Mouse (Mus musculus): ENCODE data around the gene Tcte2.

Tcte2 gene

GRCm38 (mm10) chr17:13745373-13745772 lies 16.3 kb downstream of the Tcte2 start:
- ATAC-seq (ENCODE audit: low TSS enrichment), result no peak

GRCm38 (mm10) chr17:13744824-13745223 lies 16.8 kb downstream of the Tcte2 start:
- ATAC-seq (ENCODE audit: low TSS enrichment), result no peak

- ATAC-seq (ENCODE audit: low TSS enrichment), result no peak
These were observed 17.4 kb downstream of the Tcte2 start for GRCm38 (mm10) chr17:13744219-13744618.

GRCm38 (mm10) chr17:13743709-13744079 lies 17.9 kb downstream of the Tcte2 start:
- no peak for ATAC-seq (ENCODE audit: low TSS enrichment)

GRCm38 (mm10) chr17:13742941-13743708 lies 18.5 kb downstream of the Tcte2 start:
- 0 out of 2 replicates have a peak, but pooled peaks have one; percentile 65 for ATAC-seq (ENCODE audit: low TSS enrichment)

- ATAC-seq (ENCODE audit: low TSS enrichment), result no peak
These were observed 19.3 kb downstream of the Tcte2 start for GRCm38 (mm10) chr17:13742334-13742733.

GRCm38 (mm10) chr17:13741611-13742010 lies 20.0 kb downstream of the Tcte2 start:
- ATAC-seq (ENCODE audit: low TSS enrichment), result no peak

- no peak for ATAC-seq (ENCODE audit: low TSS enrichment)
These were observed 20.8 kb downstream of the Tcte2 start for GRCm38 (mm10) chr17:13740796-13741195.

- no peak for ATAC-seq (ENCODE audit: low TSS enrichment)
These were observed 21.6 kb downstream of the Tcte2 start for GRCm38 (mm10) chr17:13739981-13740380.

GRCm38 (mm10) chr17:13738916-13739315 lies 22.7 kb downstream of the Tcte2 start:
- ATAC-seq (ENCODE audit: low TSS enrichment), result no peak

GRCm38 (mm10) chr17:13738121-13738776 lies 23.4 kb downstream of the Tcte2 start:
- no peak for ATAC-seq (ENCODE audit: low TSS enrichment)

GRCm38 (mm10) chr17:13737336-13737735 lies 24.3 kb downstream of the Tcte2 start:
- ATAC-seq (ENCODE audit: low TSS enrichment), result peak; percentile 90

GRCm38 (mm10) chr17:13735803-13736282 lies 25.8 kb downstream of the Tcte2 start:
- no peak for ATAC-seq (ENCODE audit: low TSS enrichment)

GRCm38 (mm10) chr17:13735057-13735456 lies 26.6 kb downstream of the Tcte2 start:
- ATAC-seq (ENCODE audit: low TSS enrichment), result no peak

GRCm38 (mm10) chr17:13733971-13734370 lies 27.7 kb downstream of the Tcte2 start:
- no peak for ATAC-seq (ENCODE audit: low TSS enrichment)

GRCm38 (mm10) chr17:13732685-13733084 lies 28.9 kb downstream of the Tcte2 start:
- ATAC-seq (ENCODE audit: low TSS enrichment), result no peak

- ATAC-seq (ENCODE audit: low TSS enrichment), result no peak
These were observed 29.9 kb downstream of the Tcte2 start for GRCm38 (mm10) chr17:13731727-13732112.

- ATAC-seq (ENCODE audit: low TSS enrichment), result no peak
These were observed 30.5 kb downstream of the Tcte2 start for GRCm38 (mm10) chr17:13730980-13731726.

GRCm38 (mm10) chr17:13726832-13727355 lies 34.7 kb downstream of the Tcte2 start:
- ATAC-seq (ENCODE audit: low TSS enrichment), result peak; percentile 65

- no peak for ATAC-seq (ENCODE audit: low TSS enrichment)
These were observed 36.5 kb downstream of the Tcte2 start for GRCm38 (mm10) chr17:13725004-13725550.

GRCm38 (mm10) chr17:13722434-13722833 lies 39.2 kb downstream of the Tcte2 start:
- ATAC-seq (ENCODE audit: low TSS enrichment), result no peak

GRCm38 (mm10) chr17:13721372-13721771 lies 40.3 kb downstream of the Tcte2 start:
- no peak for ATAC-seq (ENCODE audit: low TSS enrichment)
